Mouse (Mus musculus) embryonic fibroblast, embryonic 13.5 days (primary cell): ENCODE results near the gene Enthd1. TPM values are rescaled to one million over a fixed set of nuclear protein-coding genes. Genes with fewer than 3 reads are reported as not detected.
A peak's percentile ranks its signal among the peaks of the same experiment; 100 is the strongest.

ENCODE experiments used
- H3K27ac ChIP-seq: 2 replicates; pipeline ENCODE4 v1.5.1; 2012; ENCODE audit warnings: low read length, control low read depth, inconsistent platforms; ENCODE audit not compliant: insufficient read depth
- H3K4me1 ChIP-seq: 2 replicates; pipeline ENCODE4 v1.6.1; 2011; ENCODE audit warnings: low read length; ENCODE audit not compliant: control insufficient read depth, insufficient read depth
- H3K4me3 ChIP-seq: 2 replicates; pipeline ENCODE4 v1.5.1; 2011; ENCODE audit warnings: mild to moderate bottlenecking, control low read depth, low read length; ENCODE audit not compliant: insufficient read depth
- CTCF ChIP-seq: IDR thresholded peaks from 2 replicates; pipeline ENCODE4 v1.5.1; 2011; ENCODE audit warnings: mild to moderate bottlenecking, control low read depth, low read length, moderate library complexity, borderline replicate concordance; ENCODE audit not compliant: insufficient read depth
- POLR2A ChIP-seq: IDR thresholded peaks from 2 replicates; pipeline ENCODE4 v1.6.1; 2011; ENCODE audit warnings: low read depth, mild to moderate bottlenecking, control low read depth, low read length, moderate library complexity
- polyA plus RNA-seq: library from polyadenylated mRNA; stranded (reverse); fragments of >200 nt; gene quantifications from 2 replicates; pipeline ENCODE4 v1.2.4, GENCODE M21; 2011; ENCODE audit warnings: low read depth; ENCODE audit not compliant: missing spikeins, insufficient read length

Enthd1 gene
- polyA plus RNA-seq, 1 experiment: not detected

DNA sequence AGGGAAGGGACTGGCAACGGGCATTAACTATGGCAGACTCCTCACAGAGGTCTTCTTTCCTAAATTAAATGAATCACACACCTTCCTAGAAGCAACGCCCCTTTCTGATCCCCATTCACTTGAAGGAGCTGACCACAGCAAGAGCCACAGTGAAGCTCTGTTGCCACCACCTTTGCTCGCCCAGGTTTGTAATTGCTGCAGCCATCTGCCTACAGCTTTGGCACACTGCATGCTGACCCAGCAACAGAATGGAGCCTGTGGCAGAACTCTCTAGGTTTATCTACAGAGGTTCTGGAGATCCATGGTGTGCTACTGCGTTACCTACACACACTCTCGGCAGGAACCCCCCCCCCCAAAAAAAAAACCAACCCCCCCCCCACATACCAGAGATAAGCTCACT, 74.8 kb downstream of the Enthd1 start:
- 0 out of 2 replicates have a peak, but pooled peaks cover 3% of the 10 kb centered on the region for H3K4me1 ChIP-seq
- TF ChIP-seq CTCF: no peak
- no peak for TF ChIP-seq POLR2A

DNA sequence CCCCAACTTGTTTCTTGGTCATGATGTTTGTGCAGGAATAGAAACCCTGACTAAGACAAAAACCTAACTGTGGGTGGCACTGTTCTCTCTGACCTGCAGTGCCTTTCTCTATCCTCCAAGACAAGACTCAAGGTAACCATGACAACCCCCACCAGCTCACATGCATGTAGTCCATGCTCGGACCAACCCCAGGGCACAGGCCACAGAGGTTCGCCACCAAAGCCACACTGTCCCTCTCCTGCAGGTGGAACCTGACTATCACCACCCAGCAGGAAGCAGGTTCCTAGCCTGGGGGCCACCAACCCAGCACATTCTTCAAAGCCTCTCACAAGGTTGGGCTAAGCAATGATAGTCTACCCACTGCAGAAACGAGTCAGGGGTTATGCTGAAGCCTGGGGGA, 76.3 kb downstream of the Enthd1 start:
- TF ChIP-seq CTCF: no peak
- TF ChIP-seq POLR2A: no peak
- no peak overlapping the region for H3K4me3 ChIP-seq
- H3K27ac ChIP-seq: no peak overlapping the region
- H3K4me1 ChIP-seq: peaks cover 5% of the 10 kb centered on the region; the same call in 1 of the 2 replicates

More for the DNA sequence above, 74.8 kb downstream of the Enthd1 start:
- H3K27ac ChIP-seq: no peak overlapping the region
- H3K4me3 ChIP-seq: no peak overlapping the region

DNA sequence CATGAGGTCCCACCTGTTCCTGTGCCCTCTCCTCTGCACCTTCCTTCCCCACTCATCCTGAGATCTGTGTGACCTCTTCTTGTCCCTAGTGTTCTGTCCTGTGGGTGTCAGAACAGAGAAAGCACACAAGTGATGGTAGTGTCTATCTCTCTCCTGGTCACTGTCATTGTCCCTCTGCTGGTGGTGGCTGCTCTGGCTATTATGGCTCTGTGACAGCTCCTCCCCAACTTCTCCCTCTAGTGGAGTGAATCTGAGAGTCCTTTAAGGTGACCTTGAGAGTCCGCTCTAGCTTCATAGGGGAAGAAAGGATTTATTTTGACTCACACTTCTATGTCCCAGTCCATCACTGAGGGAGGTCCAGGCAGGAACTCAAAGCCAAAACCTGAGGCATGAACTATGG, 79.4 kb downstream of the Enthd1 start:
- peak overlapping the region; percentile 59 for H3K27ac ChIP-seq

DNA sequence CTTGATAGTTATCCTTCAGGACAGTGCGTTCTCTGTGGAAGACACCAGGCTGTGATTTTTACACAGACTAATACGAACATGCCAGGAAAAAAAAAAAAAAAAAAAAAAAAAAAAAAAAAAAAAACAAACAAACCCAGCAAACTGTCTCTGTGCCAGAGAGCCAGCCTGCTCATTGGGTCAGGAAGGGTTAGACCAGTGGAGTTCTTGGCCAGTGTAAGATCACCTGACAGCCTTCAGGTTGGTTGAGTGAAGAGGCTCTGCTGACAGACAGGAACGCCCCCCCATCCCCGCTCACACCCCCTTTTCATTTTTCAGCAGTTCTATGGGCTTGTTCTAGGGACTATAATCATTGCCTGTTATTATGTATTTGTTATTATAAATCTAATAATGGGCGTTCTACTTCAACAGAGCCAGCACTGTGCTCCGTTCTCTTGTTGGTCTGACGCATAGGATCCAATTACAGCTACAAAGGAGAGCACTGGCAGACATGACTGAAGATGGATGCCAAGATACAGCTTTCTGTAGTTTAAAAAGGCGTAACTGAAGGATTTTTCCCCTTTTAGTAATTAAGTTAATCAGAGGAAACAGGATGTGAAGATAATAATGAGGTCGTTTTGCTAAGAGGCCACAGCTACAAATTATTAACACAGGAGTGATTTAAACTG, 81.8 kb downstream of the Enthd1 start:
- Histone ChIP-seq H3K4me3 (no peak overlapping the region), H3K27ac (no peak overlapping the region), H3K4me1 (peaks cover 5% of the 10 kb centered on the region; the same call in 1 of the 2 replicates)
- TF ChIP-seq CTCF (no peak), POLR2A (no peak)

More for the DNA sequence above, 79.4 kb downstream of the Enthd1 start:
- no peak for TF ChIP-seq POLR2A
- TF ChIP-seq CTCF: no peak
- Histone ChIP-seq H3K4me1 (peaks cover 5% of the 10 kb centered on the region; the same call in 1 of the 2 replicates), H3K4me3 (no peak overlapping the region)

DNA sequence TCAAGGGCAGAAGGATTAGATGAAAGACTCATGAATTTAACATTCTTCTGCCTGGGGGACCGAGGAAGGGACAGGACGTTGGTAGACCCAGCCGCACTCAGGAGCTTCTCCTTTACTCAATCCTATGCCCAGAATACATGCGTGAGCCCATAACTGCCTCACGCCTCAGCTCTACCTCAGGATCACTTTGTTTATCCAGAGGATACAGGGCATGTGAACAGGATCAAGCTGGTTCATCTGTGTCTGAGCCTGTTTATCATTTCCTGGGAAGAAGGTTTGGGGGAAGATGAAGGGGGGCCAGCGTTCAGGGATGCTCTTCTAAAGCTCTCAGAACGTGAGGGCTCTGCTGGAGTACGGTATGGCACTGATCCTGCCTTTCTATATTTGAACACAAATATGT, 82.6 kb downstream of the Enthd1 start:
- H3K27ac ChIP-seq: no peak overlapping the region
- TF ChIP-seq POLR2A (no peak), CTCF (no peak)
- no peak overlapping the region for H3K4me3 ChIP-seq
- peaks cover 5% of the 10 kb centered on the region; the same call in 1 of the 2 replicates for H3K4me1 ChIP-seq

DNA sequence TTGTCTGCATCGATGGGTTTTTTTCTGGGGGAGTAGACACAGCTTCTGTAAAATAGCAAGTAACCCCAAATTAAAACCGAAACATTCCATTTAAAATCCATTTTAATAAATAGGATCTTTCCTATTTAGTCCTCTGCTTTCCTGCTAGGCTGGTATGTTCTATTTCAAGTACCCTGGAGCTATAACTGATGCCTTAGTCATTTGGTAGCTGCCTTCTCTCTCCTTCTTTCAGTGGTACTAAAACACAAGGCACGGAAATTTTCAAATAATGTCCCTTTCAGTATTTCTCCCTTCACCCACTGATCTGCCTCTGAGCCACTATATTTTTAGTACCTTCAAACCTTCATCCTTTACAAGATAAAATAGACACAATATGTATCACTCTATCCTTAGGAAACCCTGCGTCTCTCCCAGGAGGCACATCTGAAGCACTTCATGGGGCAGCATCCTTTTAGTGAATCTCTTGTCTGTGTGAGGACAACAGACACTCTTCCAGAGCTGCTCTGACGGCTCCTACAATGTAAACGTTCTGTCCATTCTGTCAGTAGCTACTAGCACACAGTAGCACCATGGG, 90.4 kb downstream of the Enthd1 start:
- no peak overlapping the region for H3K4me3 ChIP-seq
- no peaks in the 10 kb centered on the region for H3K4me1 ChIP-seq

DNA sequence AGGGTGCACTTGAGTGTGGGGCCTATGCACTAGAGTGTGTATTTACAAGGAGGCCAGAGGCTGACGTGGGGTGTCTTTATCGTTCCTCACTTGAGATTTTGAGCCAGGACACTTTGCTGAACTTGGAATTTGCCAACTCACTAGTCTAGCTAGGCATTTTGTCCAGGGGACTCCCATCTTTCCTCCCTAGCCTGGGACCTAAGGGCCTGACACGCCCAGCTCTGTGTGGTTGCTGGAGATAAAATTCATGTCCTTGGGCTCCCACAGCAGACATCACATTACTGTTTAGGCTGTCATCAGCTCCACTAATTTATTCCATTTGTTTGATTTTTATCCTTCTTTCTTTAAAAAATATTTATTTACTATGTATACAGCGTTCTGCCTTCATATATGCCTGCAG, 97.1 kb downstream of the Enthd1 start:
- H3K27ac ChIP-seq: no peak overlapping the region
- no peaks in the 10 kb centered on the region for H3K4me1 ChIP-seq
- TF ChIP-seq CTCF: no peak
- TF ChIP-seq POLR2A: no peak
- no peak overlapping the region for H3K4me3 ChIP-seq

More for the DNA sequence above, 90.4 kb downstream of the Enthd1 start:
- no peak for TF ChIP-seq POLR2A
- no peak for TF ChIP-seq CTCF
- no peak overlapping the region for H3K27ac ChIP-seq

DNA sequence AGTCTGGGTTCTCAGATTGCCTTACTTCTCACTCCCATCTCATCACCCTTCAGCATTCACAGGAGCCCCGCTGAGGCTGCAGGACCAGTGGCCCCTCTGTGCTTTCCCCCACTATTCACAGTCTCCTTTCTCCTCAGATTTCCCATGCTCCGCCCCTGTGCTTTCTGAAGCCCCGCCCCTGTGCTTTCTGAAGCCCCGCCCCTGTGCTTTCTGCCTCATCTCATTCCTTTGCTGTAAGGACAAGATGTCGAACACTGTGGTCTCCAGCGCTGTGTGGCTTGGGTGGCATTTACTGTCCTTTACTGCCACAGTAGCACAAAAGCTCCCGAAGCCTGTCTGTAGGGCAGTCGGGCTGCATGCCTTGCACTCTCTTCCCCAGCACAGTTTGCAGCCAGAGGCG, 102.8 kb downstream of the Enthd1 start:
- no peak for TF ChIP-seq CTCF
- no peak for TF ChIP-seq POLR2A
- no peak overlapping the region for H3K4me3 ChIP-seq

DNA sequence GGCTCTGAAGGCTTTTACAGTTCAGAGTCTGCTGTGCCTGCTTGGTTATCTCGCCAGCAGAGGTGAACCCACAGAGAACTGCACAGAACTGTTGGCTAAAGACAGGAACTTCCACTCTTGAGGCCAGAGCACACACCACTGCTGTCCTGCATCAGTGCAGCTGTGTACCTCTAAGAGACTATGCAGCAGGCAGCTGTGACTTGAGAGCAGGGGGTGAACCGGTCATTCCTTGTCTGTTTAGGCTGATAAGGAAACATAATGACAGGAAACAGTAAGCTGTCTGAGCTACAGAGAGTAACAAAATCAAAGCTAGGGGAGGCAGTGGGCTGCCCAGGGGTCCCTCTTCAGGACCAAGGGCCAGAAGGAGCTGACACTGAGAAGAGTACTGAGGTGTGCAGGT, 103.5 kb downstream of the Enthd1 start:
- Histone ChIP-seq H3K27ac (no peak overlapping the region), H3K4me3 (no peak overlapping the region), H3K4me1 (no peaks in the 10 kb centered on the region)
- TF ChIP-seq POLR2A (no peak), CTCF (no peak)

More for the DNA sequence above, 102.8 kb downstream of the Enthd1 start:
- H3K27ac ChIP-seq: no peak overlapping the region
- no peaks in the 10 kb centered on the region for H3K4me1 ChIP-seq

DNA sequence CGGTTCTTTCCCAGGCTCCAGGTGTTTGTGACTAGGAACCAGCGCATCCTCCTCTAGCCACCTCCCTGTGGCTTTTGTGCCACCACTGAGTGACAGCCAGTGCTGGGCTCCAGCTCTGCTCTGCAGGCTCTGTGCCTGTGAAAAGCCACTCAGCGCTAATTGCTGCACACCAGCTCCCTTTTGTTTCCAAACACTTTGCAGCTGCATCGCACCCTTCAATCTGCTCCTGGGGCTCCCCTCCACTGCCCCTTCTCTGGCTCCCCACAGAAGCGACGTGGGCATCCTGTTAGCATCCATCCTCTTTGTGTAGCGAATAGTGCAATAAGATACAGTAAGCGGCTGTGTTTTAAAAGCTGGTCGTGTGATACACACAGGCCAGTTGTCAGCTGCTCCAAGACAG, 104.9 kb downstream of the Enthd1 start:
- Histone ChIP-seq H3K4me1 (no peaks in the 10 kb centered on the region), H3K4me3 (no peak overlapping the region), H3K27ac (no peak overlapping the region)
- TF ChIP-seq CTCF (no peak), POLR2A (no peak)
